Mouse (Mus musculus) kidney, adult 2 months (tissue): Measurements from ENCODE around the gene Edem3.

ENCODE experiments used
- CTCF ChIP-seq: fragments of 200-500 bp; conservative IDR thresholded peaks from 2 replicates; pipeline ENCODE4 v1.5.1; 2011; ENCODE audit warnings: low read depth, mild to moderate bottlenecking, control low read depth, low read length, moderate library complexity, mixed read lengths; ENCODE audit not compliant: insufficient read depth, insufficient read length
- POLR2A ChIP-seq: fragments of 200-500 bp; IDR thresholded peaks from one replicate; pipeline ENCODE4 v1.6.1; 2011; ENCODE audit warnings: low read depth, low read length, control low read depth

- no peak for TF ChIP-seq CTCF
- TF ChIP-seq POLR2A, result no peak
These were observed 80.1 kb downstream of the Edem3 start for GRCm38 (mm10) chr1:151835261-151835660.
